Mouse (Mus musculus) Muller cell, postnatal 12 days (primary cell): ENCODE data around the gene Sept4.
A peak's percentile ranks its signal among the peaks of the same experiment; 100 is the strongest.

Source experiments
- DNase-seq: peaks from one replicate; pipeline ENCODE4 v3.0.0-alpha.2; 2015; ENCODE audit errors: inconsistent ontology term

Gene Sept4

GRCm38 (mm10) chr11:87599395-87600089 lies 30.8 kb downstream of the Sept4 start:
- no peak for DNase-seq

DNA sequence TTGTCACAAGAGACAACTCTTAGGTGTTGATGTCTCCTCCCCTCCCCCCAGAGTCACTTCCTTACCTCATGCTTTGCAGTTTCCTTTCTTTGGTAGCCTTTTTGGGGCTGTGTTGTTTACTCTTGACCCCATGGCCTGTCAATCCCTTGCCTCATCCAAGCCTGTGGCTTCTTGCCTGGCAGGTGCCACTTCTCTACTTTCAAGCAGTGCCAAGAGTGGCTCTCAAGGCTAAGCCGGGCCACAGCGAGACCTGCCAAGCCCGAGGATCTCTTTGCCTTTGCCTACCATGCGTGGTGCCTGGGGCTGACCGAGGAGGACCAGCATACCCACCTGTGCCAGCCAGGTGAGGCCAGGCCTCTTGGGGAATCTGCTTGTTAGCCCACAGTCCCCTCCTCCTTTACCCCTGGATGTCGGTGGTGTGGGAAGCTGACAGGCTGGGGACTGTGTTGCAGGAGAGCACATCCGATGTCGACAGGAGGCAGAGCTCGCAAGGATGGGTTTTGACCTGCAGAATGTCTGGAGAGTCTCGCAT lies 31.7 kb downstream of the Sept4 start:
- no peak for DNase-seq

GRCm38 (mm10) chr11:87602234-87602633 lies 33.5 kb downstream of the Sept4 start:
- no peak for DNase-seq

DNA sequence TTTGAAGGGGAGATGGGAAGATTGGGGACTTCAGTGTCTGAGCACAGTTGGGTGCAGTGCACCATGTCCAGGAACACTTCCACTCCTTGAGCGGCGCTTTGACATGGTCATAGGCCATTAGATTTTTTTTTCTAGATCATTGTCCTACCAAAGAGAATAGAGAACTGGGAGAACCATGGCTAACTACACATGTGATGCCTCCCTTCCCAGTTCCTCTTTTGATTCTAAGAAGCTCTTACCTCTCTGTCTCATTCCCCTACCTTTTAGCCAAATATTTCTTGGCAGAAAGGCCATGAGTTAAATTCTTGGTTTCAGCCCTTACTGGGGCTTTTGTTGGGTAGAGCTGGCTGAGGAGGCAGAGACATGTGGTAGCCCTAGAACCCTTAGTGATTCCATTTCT lies 34.9 kb downstream of the Sept4 start:
- no peak for DNase-seq

DNA sequence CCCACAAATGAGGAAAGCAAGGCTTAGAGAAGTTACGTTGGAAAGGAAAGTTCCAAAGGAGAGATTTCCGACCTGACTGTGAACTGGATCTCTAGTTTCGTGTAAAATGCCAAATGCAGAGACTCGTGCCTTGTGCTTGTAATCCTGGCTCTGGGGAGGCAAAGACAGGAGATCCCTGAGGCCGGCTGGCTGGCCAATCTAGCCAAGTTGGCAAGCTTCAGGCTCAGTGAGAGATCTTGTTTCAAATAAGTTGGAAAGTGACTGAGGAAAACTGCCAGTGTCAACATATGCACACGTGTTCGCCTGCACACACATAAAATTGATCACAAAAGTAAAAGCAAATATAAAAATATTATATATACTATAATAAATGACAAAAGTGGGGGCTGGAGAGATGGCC lies 40.6 kb downstream of the Sept4 start:
- no peak for DNase-seq

DNA sequence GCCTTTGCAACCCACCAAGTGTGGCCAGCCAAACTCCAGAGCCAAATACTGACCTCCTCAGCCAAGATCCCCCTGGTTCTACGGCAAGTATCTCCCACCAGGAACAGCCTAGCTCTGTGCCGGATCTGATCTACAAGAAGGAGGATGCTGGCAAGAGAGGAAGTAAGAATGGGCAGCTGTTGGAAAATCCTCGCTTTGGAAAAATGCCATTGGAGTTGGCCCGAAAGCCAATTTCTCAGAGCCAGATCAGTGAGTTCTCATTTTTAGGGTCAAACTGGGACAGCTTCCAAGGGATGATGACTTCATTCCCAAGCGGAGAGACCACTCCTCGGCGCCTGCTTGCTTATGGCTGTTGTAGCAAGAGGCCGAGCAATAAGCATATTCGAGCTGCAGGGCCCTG lies 42.8 kb downstream of the Sept4 start:
- no peak for DNase-seq

DNA sequence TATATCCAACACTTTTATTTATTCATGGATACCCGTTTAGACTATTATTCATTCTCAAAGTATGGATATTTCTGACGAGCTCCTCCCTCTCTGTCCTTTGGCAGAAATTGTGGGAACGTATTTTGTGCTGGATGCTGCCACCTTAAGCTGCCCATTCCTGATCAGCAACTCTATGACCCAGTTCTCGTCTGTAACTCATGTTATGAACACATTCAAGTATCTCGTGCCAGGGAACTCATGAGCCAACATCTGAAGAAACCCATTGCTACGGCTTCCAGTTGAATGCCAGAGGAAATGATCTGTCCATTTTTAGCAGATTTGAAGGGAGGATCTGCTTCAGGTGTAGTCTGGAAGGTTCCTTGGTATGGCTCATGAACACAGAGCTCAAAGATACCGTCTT lies 45.3 kb downstream of the Sept4 start:
- DNase-seq: no peak

DNA sequence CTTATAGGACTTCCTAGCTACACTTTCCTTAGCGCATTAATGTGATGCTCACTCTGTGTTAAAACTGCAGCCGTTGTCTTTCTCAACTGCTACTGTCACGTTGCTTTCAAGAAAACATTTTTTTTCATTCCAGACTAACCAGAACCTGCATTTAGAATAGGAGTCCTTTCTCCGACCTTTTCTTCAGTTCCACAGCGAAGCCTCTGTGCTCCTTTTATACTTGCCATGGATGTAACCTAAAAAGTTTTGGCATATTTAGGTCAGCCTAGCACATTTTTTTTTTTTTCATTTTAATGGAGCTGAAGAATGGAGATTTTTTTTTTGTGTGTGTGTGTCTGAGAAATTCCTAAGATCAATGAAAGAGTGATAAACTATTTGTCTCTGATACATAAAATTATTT lies 46.8 kb downstream of the Sept4 start:
- peak; percentile 53 for DNase-seq

GRCm38 (mm10) chr11:87615952-87616351 lies 47.2 kb downstream of the Sept4 start:
- DNase-seq: peak; percentile 19

GRCm38 (mm10) chr11:87616790-87617474 lies 48.2 kb downstream of the Sept4 start, which contains the start of gene Hsf5:
Gene Hsf5 (plus strand): TSS chr11:87617164.
- DNase-seq: no peak

GRCm38 (mm10) chr11:87617606-87618005 lies 48.9 kb downstream of the Sept4 start:
- DNase-seq: no peak

GRCm38 (mm10) chr11:87623160-87623559 lies 54.5 kb downstream of the Sept4 start:
- DNase-seq: no peak

DNA sequence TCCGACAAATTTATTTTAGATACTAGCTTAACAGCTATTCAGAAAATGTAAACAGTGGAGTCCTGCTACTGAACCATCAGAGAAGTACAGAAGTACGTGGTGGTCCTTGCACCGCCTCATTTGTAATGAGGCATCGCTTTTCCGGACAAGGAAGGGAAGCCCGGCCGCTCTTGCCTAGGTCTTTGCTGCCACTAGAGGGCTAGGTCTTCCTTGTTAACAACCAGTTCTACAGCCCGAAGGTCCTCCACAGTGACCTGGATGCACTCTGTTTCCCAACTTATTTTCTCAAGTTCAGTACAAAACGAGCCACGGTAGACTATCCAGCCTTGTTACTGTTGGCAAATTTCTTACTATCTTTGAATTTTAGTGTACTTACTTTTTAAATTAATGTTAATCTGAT lies 61.2 kb downstream of the Sept4 start:
- DNase-seq: peak; percentile 27

- no peak for DNase-seq
Measured at GRCm38 (mm10) chr11:87638793-87639192, 70.1 kb downstream of the Sept4 start.

DNA sequence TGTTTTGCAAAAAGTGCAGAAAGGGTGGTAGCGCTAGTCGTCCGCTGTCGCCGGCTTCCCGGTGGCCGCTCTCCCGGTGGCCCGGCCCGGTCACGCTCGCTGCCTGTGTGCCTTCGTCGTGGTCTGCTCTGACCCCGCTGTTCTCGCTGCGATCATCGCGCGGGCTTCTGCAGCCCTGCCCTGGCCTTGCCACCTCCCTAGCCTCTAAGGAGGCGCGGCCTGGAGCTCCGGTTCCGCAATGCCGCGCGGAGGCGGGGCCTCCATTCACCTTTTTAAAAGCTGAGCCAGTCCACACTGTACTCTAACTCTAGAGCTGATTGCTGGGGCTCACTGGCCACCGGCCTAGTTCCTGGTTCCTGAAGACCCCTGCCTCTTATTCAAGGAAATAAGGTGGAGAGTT lies 70.5 kb downstream of the Sept4 start:
- peak; percentile 68 for DNase-seq
